Mouse (Mus musculus): ENCODE results near the gene Aldoart1. TPM values are rescaled to one million over a fixed set of nuclear protein-coding genes. Genes with fewer than 3 reads are reported as not detected.

The Aldoart1 gene
- total RNA-seq (2022), result under 1 TPM in 3 of 4 experiments, not detected in 1; 0.17 to 0.40 (median 0.27) TPM

GRCm38 (mm10) chr4:72852534-72852933, at the start of gene Aldoart1:
Aldoart1 (minus strand) TSS chr4:72852634.
- no peak for DNase-seq (ENCODE audit: low spot score in 2 of 2)

GRCm38 (mm10) chr4:72901566-72901965, 49.1 kb upstream of the Aldoart1 start:
- no peak for DNase-seq (ENCODE audit: low spot score in 2 of 2)

- DNase-seq (ENCODE audit: low spot score in 2 of 2), result no peak
Measured at GRCm38 (mm10) chr4:72865371-72866075, 13.1 kb upstream of the Aldoart1 start.

GRCm38 (mm10) chr4:72844276-72844675, 8.2 kb downstream of the Aldoart1 start:
- DNase-seq (ENCODE audit: low spot score in 2 of 2), result no peak

GRCm38 (mm10) chr4:72843025-72843424, 9.4 kb downstream of the Aldoart1 start:
- no peak for DNase-seq (ENCODE audit: low spot score in 2 of 2)

GRCm38 (mm10) chr4:72836430-72836829, 16.0 kb downstream of the Aldoart1 start:
- DNase-seq (ENCODE audit: low spot score in 2 of 2), result no peak

GRCm38 (mm10) chr4:72835400-72835799, 17.0 kb downstream of the Aldoart1 start:
- DNase-seq (ENCODE audit: low spot score in 2 of 2), result no peak

GRCm38 (mm10) chr4:72800816-72801215, 51.6 kb downstream of the Aldoart1 start:
- DNase-seq (ENCODE audit: low spot score in 2 of 2), result no peak
